Mouse (Mus musculus) erythroblast, embryonic 14.5 days (primary cell): ENCODE results near the gene Whamm.

Experiments
- GATA1 ChIP-seq: IDR thresholded peaks from 2 replicates; pipeline ENCODE4 v1.6.1; 2012; ENCODE audit warnings: low read length, inconsistent platforms, mixed read lengths
- TAL1 ChIP-seq: IDR thresholded peaks from 3 replicates; pipeline ENCODE4 v1.6.1; 2012; ENCODE audit warnings: low read length, inconsistent platforms, mixed read lengths

GRCm38 (mm10) chr7:81570271-81570670 is 795 bp upstream of the Whamm start:
- TF ChIP-seq TAL1 = no peak
- no peak for TF ChIP-seq GATA1
